Mouse (Mus musculus): Measurements from ENCODE around the gene Tmem45a. TPM values are rescaled to one million over a fixed set of nuclear protein-coding genes. Genes with fewer than 3 reads are reported as not detected.
"Not testable (repeated sequence)": the region's sequence is repeated elsewhere in the genome, so short reads cannot be mapped to it uniquely, and the experiment has no call there.

Gene Tmem45a
- total RNA-seq (2021): 1 to 10 TPM; 1.2 to 2.9 TPM
- long read RNA-seq, experiment 1, partial matches to known transcripts: 0 of 1 reads
- long read RNA-seq, experiment 1, other reads (novel, unspliced or antisense): 0 of 1 reads
- long read RNA-seq, experiment 2: 0 reads

GRCm38 (mm10) chr16:56885824-56886615, at the start of gene Tmem45a:
Gene Tmem45a, minus strand, starts transcription at chr16:56886166.
- DNase-seq: peak; percentile 84 to 90
- intact Hi-C loops (cut with DNase I): no loop called here

- no peak for DNase-seq
- intact Hi-C loops (cut with DNase I): no loop called here
Measured at GRCm38 (mm10) chr16:56928023-56928422, 42.1 kb upstream of the Tmem45a start, which contains the start of gene Lnp1. Gene Lnp1, minus strand, starts transcription at chr16:56928061.

DNA sequence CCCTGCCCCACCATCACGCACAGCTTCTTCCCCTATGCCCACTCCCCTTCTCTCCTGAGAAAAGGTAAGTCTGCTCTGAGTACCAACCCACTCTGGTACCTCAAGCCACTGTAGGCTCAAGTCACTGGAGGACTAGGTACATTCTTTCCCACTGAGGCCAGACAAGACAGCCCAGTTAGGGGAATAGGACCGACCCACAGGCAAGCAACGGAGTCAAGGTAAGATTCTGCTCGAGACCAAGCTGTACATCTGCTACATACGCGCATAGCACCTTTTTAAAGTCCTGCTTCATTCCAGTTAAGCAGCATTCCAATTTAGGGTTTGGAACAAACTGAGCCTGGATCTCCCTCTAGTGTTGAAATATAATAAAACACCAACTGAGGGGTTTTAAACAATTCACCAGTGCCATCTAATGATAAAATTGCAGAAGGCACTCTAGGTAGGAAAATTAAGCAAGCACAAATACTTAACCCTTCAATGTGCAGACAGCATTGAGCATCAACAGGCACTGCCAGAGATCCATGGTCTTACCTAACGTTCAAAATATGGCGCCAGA, 34.2 kb upstream of the Tmem45a start:
- DNase-seq: no peak
- intact Hi-C loops (cut with DNase I): no loop called here

GRCm38 (mm10) chr16:56917230-56917629, 31.3 kb upstream of the Tmem45a start:
- intact Hi-C loops (cut with DNase I): loop anchor here (5.0 kb wide), 1 partner anchor 115 kb away; no protein-coding TSS in a partner anchor
- no peak for DNase-seq

DNA sequence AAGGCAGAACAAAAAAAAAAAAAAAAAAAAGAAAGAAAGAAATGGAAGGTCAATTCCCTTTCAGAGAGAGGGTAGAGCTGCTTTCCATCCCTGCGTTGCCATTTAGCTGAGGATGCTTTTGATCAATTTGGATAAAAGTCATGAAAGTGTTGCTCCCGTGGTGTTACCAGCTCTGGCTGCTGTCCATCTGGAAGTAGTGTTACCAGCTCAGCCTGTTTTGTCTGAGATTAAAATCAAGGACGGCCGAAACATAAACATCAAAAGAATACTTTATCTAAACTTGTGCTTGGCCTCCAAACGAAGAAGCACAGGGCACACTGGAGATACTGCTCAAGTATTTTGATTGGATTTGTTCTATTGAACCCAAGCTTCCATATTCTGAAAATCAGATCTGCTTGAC, 23.0 kb upstream of the Tmem45a start:
- no peak for DNase-seq
- intact Hi-C loops (cut with DNase I): no loop called here

- intact Hi-C loops (cut with DNase I); DNase-seq: not testable (repeated sequence)
Measured at GRCm38 (mm10) chr16:56902206-56902605, 16.2 kb upstream of the Tmem45a start.

DNA sequence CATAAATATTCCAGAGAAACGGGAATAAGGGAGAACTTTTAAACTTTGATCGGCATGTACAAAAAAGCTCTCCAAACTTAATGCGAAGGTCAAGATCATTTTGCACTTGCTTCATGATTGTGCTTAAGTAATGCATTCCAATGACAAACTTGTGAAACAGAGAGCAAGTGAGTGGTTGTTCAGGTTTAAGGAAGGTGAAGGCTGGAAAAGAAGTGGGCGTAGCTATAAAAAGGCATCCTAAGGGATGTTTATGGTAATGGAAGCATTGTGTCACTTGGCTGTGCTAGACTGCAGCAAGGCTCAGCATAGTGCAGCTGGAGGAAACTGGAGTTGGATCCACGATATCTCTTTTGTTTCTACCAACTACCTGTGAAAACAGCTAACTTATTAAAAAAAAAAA, 5.6 kb upstream of the Tmem45a start:
- DNase-seq: no peak
- intact Hi-C loops (cut with DNase I): no loop called here

GRCm38 (mm10) chr16:56886616-56887116, 700 bp upstream of the Tmem45a start:
- no peak for DNase-seq
- intact Hi-C loops (cut with DNase I): no loop called here

DNA sequence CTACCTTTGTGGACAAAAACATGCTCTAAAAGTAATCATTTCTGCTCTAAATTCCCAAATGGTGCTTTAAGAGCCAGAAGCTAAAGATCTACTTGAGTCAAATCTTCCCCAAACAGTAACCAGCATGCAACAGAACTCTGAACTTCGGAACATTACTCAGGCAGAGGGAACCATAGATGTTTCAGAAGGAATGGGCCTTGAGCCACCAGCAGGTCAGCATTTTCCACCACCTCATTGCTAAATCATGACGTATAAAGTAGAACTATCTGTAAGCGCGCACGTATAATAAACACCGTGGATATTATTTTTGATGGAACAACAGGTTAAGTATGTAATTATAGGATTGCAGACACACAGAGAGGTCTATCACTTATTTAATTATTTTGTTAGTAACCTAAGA, 1.2 kb downstream of the Tmem45a start:
- no peak for DNase-seq
- intact Hi-C loops (cut with DNase I): no loop called here

GRCm38 (mm10) chr16:56873410-56873809, 12.6 kb downstream of the Tmem45a start:
- intact Hi-C loops (cut with DNase I): no loop called here
- no peak for DNase-seq

GRCm38 (mm10) chr16:56870458-56870857, 15.5 kb downstream of the Tmem45a start:
- no peak for DNase-seq
- intact Hi-C loops (cut with DNase I): no loop called here

GRCm38 (mm10) chr16:56868361-56868760, 17.6 kb downstream of the Tmem45a start:
- DNase-seq: no peak
- intact Hi-C loops (cut with DNase I): no loop called here

- no peak for DNase-seq
- intact Hi-C loops (cut with DNase I): no loop called here
Measured at GRCm38 (mm10) chr16:56867591-56867990, 18.4 kb downstream of the Tmem45a start.

DNA sequence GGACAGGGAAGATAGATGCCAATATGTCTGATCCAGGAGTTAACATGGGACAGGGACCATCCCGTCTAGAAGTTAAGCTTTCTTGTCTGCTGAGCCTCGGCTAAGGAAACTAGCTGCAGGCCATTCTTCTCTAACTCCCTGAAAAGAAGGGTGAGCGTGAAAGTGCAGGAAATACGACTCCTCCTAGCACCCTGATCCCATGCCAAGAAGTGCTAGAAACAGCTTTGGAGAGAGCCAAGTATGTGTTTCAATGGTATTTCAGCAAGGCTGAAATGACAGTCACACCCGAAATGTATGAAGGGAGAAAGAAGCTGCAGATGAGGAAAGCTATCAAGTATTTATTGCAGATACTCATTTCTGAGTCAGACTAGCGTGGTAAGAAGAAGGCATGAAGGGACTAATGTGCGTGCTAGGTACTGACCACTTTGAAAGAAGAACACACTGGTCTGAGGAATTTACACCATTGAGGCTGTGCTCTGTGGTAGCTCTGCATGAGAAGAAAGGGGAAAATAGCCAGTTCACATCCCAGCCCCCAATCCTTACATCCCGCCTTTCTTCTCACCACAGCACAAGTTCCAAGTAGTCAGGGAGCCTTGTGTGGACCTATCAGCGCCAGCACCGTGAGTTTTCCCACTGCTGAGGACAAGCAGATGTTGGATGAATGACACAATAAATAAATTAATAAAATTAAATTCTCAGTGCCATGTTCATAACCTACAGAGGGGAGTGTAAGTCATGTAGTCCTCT, 33.0 kb downstream of the Tmem45a start:
- intact Hi-C loops (cut with DNase I): no loop called here

GRCm38 (mm10) chr16:56842988-56843387, 43.0 kb downstream of the Tmem45a start:
- no peak for DNase-seq
- intact Hi-C loops (cut with DNase I): no loop called here

More for the DNA sequence above, 33.0 kb downstream of the Tmem45a start:
- peak in 1 of 2 experiments; percentile 29 for DNase-seq

- DNase-seq: no peak
- intact Hi-C loops (cut with DNase I): no loop called here
Measured at GRCm38 (mm10) chr16:56833312-56833711, 52.7 kb downstream of the Tmem45a start.

DNA sequence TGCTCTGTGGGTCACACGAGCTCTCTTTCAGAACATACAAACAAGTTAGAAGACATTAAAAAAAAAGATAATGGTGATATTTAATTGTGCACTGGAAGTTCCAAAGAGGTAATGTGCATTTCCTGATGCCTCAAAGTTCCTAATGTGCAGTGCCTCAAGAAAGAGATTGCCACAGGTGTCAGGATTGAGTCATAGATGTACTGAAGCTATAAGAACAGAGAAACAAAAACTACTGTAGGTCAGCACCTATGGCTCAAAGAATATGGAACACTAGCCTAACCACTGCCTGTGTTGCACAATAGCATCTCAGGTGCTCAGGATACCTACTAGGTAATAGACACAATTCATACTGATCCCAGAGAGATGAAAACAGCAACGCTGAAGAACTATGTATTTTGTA, 54.0 kb downstream of the Tmem45a start:
- intact Hi-C loops (cut with DNase I): no loop called here
- DNase-seq: no peak

- intact Hi-C loops (cut with DNase I): loop anchor here (5.0 kb wide), 1 partner anchor 116 kb away; no protein-coding TSS in a partner anchor
Measured at GRCm38 (mm10) chr16:56801370-56802109, 84.4 kb downstream of the Tmem45a start.

GRCm38 (mm10) chr16:56800946-56801345, 85.0 kb downstream of the Tmem45a start:
- intact Hi-C loops (cut with DNase I): loop anchor here (5.0 kb wide), 1 partner anchor 116 kb away; no protein-coding TSS in a partner anchor

More at GRCm38 (mm10) chr16:56801370-56802109, 84.4 kb downstream of the Tmem45a start:
- DNase-seq: no peak

DNA sequence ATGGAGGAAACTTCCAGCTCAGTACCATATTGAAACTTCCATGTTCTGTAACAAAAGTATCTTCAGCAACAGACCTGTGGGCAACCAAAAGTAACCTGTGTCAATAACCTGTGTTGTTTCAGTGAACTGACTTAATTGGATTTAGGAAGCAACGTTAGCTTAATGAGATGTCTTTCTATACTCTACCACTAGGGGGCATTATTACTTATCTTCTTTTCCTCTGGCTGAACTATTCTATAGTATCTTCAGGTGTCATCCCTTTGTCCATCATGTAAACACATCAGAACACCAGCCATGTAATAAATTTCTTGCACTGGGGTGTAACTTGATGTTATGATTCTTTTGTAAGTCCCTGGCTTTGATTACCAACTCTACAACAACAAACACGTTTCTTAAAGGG, 85.5 kb downstream of the Tmem45a start:
- intact Hi-C loops (cut with DNase I): loop anchor here (5.0 kb wide), 1 partner anchor 117 kb away; no protein-coding TSS in a partner anchor
- DNase-seq: no peak

More at GRCm38 (mm10) chr16:56800946-56801345, 85.0 kb downstream of the Tmem45a start:
- DNase-seq: no peak

All from gastrocnemius, postnatal 36 days (tissue).